Mouse (Mus musculus) left cerebral cortex, postnatal 36 days (tissue): ENCODE results near the gene Lama5. TPM values are rescaled to one million over a fixed set of nuclear protein-coding genes. Genes with fewer than 3 reads are reported as not detected.
"Not testable (repeated sequence)": the region's sequence is repeated elsewhere in the genome, so short reads cannot be mapped to it uniquely, and the experiment has no call there.

Experiments used
- DNase-seq, 2 experiments: peaks; one replicate each; pipeline ENCODE4 v3.0.0; 2021 to 2022; ENCODE audit warnings: low spot score in 2 of 2, mixed read lengths in 1 of 2
- intact Hi-C: fragments of 180-260 bp; cut with DNase I; formaldehyde crosslinking; loops from one replicate; pipeline ENCODE4 v1.15.1; 2025
- total RNA-seq, 2 experiments: library from RNA; stranded (reverse); gene quantifications; 2 replicates each; pipeline ENCODE4 v1.2.3; 2021

Lama5 gene
- total RNA-seq, 2 experiments from 2014 or later = 6.3 to 7.2 TPM

DNA sequence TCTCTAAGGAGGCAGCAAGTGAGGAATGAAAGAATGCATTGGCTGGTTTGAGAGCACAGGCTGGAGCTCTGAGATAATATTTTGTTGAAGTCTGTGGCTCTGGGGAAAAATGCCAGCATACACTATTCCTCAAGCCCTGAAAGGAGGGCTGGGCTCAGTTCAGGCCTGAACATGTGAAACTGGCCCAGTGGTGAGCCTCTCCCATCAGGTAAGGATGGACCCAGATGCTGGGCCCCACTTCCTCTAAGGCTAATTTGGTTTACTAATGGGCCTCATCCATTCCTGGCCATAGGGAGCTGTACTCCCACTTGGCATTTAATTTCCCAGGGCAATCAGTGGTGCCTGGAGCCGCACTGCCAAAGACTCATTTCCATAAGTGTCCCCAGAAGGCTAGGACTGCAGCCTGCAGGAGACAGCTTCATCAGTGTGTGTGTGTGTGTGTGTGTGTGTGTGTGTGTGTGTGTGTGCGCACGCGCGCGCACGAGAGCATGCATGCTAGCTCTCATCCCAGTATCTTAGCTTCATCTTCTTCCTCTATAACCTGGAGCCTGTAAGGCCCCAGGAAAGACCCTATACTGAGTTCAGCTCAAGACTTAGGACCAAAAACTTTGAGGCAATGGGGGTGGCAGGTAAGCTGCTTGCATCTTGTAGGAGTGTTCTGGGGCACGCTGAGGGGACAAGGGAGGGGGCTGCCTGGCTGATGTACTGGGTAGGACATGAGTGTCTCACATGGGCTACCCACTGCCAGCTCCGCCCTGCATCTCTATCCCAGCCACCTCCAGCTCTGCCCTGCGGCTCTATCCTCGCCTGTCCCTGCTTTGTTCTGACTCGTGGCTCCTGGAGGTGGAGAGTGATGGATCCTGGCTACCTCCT, 20.3 kb downstream of the Lama5 start:
- intact Hi-C loops = no loop called here
- no peak for DNase-seq

DNA sequence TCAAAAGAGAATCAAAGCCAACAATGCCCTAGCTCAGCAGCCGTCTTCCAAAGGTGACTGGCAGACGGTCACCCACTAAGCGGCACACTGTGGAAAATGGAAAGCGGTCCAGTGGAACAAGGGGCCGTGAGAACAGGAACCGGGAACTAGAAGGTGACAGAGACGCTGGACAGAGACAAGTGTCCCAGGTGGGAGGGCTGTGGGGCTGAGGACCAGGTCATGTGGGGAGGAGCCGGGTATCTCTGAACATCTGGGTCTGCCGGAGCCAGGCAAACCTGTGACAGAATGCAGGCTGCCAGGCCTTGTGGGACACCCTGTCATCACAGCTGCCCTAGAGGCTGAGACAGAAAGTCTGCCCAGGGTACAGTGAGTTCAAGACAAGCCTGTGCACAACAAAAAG, 21.2 kb downstream of the Lama5 start:
- intact Hi-C loops = no loop called here
- DNase-seq = no peak

DNA sequence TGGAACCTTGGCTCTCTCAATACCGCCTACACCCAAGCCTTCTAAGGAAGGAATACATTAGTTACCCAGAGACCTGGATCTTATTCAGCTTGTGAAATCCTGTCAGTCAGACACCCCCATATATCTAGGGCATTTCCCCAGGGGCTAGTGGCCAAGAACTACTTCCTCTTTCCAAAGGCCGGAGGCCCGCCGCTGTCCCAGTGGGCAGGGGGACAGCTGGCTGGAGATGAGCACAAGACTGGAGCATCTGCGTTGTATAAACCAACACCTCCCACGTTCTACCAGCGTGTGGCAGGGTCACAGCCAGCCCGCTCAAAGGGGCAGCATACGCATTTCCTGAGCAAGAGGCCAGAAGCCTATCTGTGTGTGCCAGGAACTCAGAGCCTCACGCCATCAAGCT, 22.9 kb downstream of the Lama5 start:
- intact Hi-C loops = no loop called here
- DNase-seq = no peak

- no peak for DNase-seq
- intact Hi-C loops = no loop called here
Measured at GRCm38 (mm10) chr2:180202263-180202662, 23.4 kb downstream of the Lama5 start.

DNA sequence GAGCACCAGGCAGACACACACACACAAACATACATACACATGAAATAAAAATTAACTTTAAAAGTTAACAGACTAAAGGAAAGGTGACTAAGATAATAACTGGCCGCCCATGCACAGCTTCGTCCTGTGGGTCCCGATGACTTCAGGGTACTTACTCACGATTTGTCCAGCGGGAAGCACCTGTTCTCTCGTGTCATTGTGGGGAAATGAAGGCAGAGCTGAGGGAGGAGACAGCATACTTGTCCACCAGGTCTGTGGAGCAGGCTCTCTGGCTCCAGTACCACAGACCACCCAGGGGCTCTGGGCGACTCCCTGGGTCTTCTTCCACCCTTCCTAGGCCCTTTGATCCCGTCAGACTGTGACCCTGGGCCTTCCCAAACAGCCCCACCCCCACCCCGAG, 24.4 kb downstream of the Lama5 start:
- intact Hi-C loops = no loop called here
- no peak for DNase-seq

- no peak for DNase-seq
- intact Hi-C loops = no loop called here
Measured at GRCm38 (mm10) chr2:180200681-180201080, 25.0 kb downstream of the Lama5 start.

- DNase-seq = no peak
- intact Hi-C loops = loop anchor here (5.0 kb wide), 1 partner anchor 39 kb away; no protein-coding TSS in a partner anchor
Measured at GRCm38 (mm10) chr2:180198782-180199181, 26.9 kb downstream of the Lama5 start.

DNA sequence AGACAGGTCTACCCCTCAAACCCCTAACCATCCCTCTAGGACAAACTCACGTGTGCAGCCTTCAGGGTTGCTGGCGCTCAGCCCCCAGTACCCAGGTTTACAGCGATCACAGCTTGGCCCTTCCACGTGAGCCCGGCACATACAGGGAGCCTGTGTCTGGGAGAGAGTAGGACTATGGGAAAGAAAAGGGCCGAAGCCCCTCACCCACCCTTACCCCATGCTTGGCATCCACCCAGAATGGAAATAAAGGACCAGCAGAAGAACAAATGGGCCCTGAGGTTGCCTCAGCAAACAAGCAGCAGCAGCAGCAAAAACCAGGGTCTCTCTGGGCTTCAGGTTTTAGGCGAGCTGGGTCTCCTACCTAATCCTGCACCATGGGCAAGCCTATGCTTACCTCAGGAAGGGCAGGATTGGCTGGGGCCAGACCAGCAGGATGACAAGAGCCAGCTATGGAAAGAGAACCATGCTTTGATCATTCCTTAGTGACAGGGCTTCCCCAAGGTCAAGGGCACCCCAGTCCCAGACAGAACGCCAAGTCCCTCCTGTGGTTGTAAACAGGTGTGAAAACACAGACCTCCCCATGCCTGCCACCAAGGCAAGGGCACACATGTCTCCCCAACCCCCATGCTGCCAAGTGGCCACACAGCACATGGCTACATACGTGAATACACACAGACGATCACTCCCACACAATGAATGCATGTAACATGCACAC, 28.2 kb downstream of the Lama5 start:
- intact Hi-C loops = loop anchor here (5.0 kb wide), 1 partner anchor 40 kb away; no protein-coding TSS in a partner anchor
- DNase-seq = no peak

DNA sequence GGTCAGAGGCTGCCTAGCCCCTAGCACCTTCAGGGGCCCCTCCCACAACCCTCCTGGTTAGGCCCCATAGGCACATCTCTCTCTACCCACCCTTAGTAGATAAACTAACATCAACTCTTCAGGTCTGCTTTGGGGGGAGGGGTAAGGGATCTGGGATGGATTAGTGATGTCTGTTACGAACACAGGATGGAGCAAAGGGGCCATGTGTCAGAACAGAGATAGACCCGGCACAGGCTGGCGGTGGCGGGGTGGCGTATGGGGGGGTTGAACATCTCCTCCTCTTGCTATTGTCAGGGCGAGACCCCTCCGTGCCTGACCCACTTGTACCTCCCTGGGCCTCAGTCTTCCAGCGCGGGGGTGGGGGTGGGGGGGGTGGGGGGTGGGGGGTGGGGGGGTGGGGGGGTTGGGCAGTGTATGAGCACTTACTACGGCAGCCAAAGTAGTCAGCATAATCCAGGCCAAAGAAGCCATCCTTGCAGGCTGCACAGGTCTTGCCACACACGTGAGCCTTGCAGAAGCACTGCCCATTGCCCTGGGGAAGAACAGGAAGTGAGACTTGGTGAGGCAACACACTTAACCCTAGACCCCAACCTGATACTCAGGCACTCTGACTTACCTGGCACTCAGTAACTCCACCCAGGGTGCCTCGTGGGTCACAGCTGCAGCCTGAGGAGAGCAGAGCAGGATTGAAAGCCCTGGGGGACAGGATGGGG, 28.9 kb downstream of the Lama5 start:
- intact Hi-C loops = loop anchor here (5.0 kb wide), 1 partner anchor 41 kb away; no protein-coding TSS in a partner anchor
- no peak for DNase-seq

GRCm38 (mm10) chr2:180187362-180187761, 38.3 kb downstream of the Lama5 start:
- intact Hi-C loops = no loop called here
- no peak for DNase-seq

GRCm38 (mm10) chr2:180185686-180186085, 40.0 kb downstream of the Lama5 start:
- intact Hi-C loops = no loop called here
- no peak for DNase-seq

DNA sequence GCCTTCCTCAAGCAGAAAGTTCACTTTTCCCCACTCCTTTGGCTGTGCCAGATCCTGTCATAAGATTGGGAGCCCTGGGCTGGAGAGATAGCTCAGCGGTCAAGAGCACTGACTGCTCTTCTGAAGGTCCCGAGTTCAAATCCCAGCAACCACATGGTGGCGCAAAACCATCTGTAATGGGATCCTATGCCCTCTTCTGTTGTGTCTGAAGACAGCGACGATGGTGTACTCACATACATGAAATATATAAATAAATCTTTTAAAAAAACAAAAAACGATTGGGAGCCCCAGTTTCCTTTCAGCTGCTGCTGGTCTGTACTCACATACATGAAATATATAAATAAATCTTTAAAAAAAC, 40.9 kb downstream of the Lama5 start:
- intact Hi-C loops = no loop called here
- DNase-seq = no peak

GRCm38 (mm10) chr2:180184011-180184751, 41.5 kb downstream of the Lama5 start:
- intact Hi-C loops = no loop called here
- no peak for DNase-seq

DNA sequence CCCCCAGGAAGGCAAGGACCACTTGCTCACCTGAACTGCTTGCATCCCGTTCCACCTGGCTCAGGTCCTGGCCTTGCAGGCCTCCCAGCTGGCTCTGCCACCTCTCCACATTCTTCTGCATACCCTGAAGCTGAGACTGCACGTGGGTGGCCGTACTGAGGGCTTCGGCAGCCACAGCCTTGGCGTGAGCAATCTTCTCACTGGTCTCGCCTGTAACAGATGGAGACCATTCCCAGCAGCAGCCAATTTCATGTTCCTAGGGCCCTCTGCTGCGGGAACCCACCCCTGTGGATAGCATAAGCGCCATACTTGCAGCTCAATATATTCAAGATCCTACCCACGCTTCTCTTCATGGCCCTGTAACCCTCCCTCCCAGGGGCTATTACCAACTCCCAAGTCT, 44.1 kb downstream of the Lama5 start:
- intact Hi-C loops = no loop called here
- no peak for DNase-seq

- intact Hi-C loops = no loop called here
Measured at GRCm38 (mm10) chr2:180175725-180176124, 49.9 kb downstream of the Lama5 start.

DNA sequence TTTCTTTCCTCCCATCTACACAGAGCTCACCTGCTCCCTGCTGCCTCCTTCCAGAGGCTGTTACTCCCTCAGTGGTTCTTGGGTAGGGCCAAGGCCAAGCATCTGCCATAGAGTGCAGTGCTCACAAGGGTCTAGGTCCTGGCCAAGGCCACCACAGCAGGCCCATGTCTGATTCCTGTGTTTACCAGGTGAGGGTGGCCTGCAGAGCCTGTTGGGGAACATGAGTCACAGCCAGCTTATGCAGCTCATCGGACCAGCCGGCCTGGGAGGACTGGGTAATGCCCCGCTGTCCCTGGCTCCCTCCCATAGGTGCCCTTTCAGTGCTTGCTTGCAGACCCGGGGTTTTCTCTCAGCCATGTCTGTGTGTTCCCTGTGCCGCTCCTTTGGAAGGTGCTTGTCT, 51.5 kb downstream of the Lama5 start:
- no peak for DNase-seq
- intact Hi-C loops = no loop called here

More at GRCm38 (mm10) chr2:180175725-180176124, 49.9 kb downstream of the Lama5 start:
- no peak for DNase-seq

GRCm38 (mm10) chr2:180173711-180174110, 51.9 kb downstream of the Lama5 start:
- intact Hi-C loops, DNase-seq: not testable (repeated sequence)

- intact Hi-C loops = no loop called here
- DNase-seq = no peak
Measured at GRCm38 (mm10) chr2:180173163-180173562, 52.5 kb downstream of the Lama5 start.

DNA sequence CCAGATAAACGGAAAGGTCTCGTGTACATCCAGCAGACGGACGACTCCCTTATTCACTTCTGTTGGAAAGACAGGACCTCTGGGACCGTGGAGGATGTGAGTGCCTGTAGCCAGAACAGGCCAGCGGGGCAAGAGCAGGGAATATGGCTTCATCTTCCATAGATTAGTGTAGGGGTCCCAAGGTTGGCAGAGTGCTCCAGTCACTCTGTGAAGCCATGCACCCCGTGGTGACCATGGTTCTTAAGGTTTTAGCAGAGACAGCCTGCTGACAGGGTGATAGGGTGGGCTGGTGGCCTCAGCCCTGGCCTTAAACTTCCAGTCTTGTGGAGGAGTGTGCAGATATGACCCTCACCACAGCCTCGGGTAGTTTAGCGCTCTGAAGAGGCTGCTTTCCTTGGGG, 53.5 kb downstream of the Lama5 start:
- intact Hi-C loops = no loop called here

More for the DNA sequence above, 53.5 kb downstream of the Lama5 start:
- no peak for DNase-seq
